Mouse (Mus musculus): ENCODE data around the gene Olfr1420. TPM values are rescaled to one million over a fixed set of nuclear protein-coding genes. Genes with fewer than 3 reads are reported as not detected.
"Not testable (repeated sequence)": the region's sequence is repeated elsewhere in the genome, so short reads cannot be mapped to it uniquely, and the experiment has no call there.

Olfr1420 gene
- total RNA-seq, 1 experiment = not detected

GRCm38 (mm10) chr19:11856506-11856905 lies 29.9 kb upstream of the Olfr1420 start:
- H3K4me3 ChIP-seq (ENCODE audit: insufficient read depth in 1 of 2, low read depth in 1 of 2, low read length in 2 of 2, poor library complexity in 1 of 2, severe bottlenecking in 1 of 2) = no peak overlapping the region
- TF ChIP-seq ZNF384 (IDR thresholded peaks at IDR 0.05; ENCODE audit: low read depth, low read length) (no peak), HCFC1 (IDR thresholded peaks at IDR 0.05; ENCODE audit: borderline replicate concordance, insufficient read depth, low read length) (no peak), MAFK (IDR thresholded peaks at IDR 0.05; ENCODE audit: insufficient read depth, low read depth, low read length) (no peak), CHD2 (IDR thresholded peaks at IDR 0.05; ENCODE audit: low read depth, low read length) (no peak), ZC3H11A (IDR thresholded peaks at IDR 0.05; ENCODE audit: borderline replicate concordance, low read depth, low read length) (no peak)
- no peaks in the 10 kb centered on the region for H3K36me3 ChIP-seq (ENCODE audit: control insufficient read depth, insufficient read depth, low read length, poor library complexity, severe bottlenecking)
- in situ Hi-C loops (cut with MboI; ENCODE audit: low sequenced_read_pairs in 2 of 2, unreplicated experiment in 2 of 2) = no loop called here
- H3K27ac ChIP-seq (ENCODE audit: insufficient read depth, low read depth, low read length, poor library complexity, severe bottlenecking) = no peak overlapping the region
- no peaks in the 10 kb centered on the region for H3K4me1 ChIP-seq (ENCODE audit: control insufficient read depth in 2 of 2, insufficient read depth in 2 of 2, low read length in 2 of 2, poor library complexity in 1 of 2)
- H3K9ac ChIP-seq (ENCODE audit: insufficient read depth, low read depth, low read length, poor library complexity, severe bottlenecking) = no peak overlapping the region
- no peaks in the 10 kb centered on the region for H3K9me3 ChIP-seq (ENCODE audit: control insufficient read depth, insufficient read depth, low read depth, low read length)
- no peak for DNase-seq (ENCODE audit: low read depth, low spot score)

- in situ Hi-C loops (cut with MboI; ENCODE audit: low sequenced_read_pairs in 2 of 2, unreplicated experiment in 2 of 2) = no loop called here
Measured at GRCm38 (mm10) chr19:11860966-11861365, 25.4 kb upstream of the Olfr1420 start, which contains the start of gene Olfr1418. Gene Olfr1418, minus strand, starts transcription at chr19:11861066.

GRCm38 (mm10) chr19:11867837-11868236 lies 18.5 kb upstream of the Olfr1420 start:
- TF ChIP-seq MAFK (IDR thresholded peaks at IDR 0.05; ENCODE audit: insufficient read depth, low read depth, low read length) (no peak), HCFC1 (IDR thresholded peaks at IDR 0.05; ENCODE audit: borderline replicate concordance, insufficient read depth, low read length) (no peak), ZC3H11A (IDR thresholded peaks at IDR 0.05; ENCODE audit: borderline replicate concordance, low read depth, low read length) (0 out of 2 replicates have a peak, but pooled peaks have one; percentile 36), CHD2 (IDR thresholded peaks at IDR 0.05; ENCODE audit: low read depth, low read length) (no peak)
- Histone ChIP-seq H3K9ac (ENCODE audit: insufficient read depth, low read depth, low read length, poor library complexity, severe bottlenecking) (no peak overlapping the region), H3K4me3 (ENCODE audit: insufficient read depth in 1 of 2, low read depth in 1 of 2, low read length in 2 of 2, poor library complexity in 1 of 2, severe bottlenecking in 1 of 2) (no peak overlapping the region), H3K36me3 (ENCODE audit: control insufficient read depth, insufficient read depth, low read length, poor library complexity, severe bottlenecking) (no peaks in the 10 kb centered on the region), H3K9me3 (ENCODE audit: control insufficient read depth, insufficient read depth, low read depth, low read length) (no peaks in the 10 kb centered on the region), H3K4me1 (ENCODE audit: control insufficient read depth in 2 of 2, insufficient read depth in 2 of 2, low read length in 2 of 2, poor library complexity in 1 of 2) (peaks cover 0 to 4% of the 10 kb centered on the region in 2 experiments; a peak in 1 of 4 replicates), H3K27ac (ENCODE audit: insufficient read depth, low read depth, low read length, poor library complexity, severe bottlenecking) (no peak overlapping the region)
- peak; percentile 40 for DNase-seq (ENCODE audit: low read depth, low spot score)
- in situ Hi-C loops (cut with MboI; ENCODE audit: low sequenced_read_pairs in 2 of 2, unreplicated experiment in 2 of 2) = no loop called here

More at GRCm38 (mm10) chr19:11860966-11861365, 25.4 kb upstream of the Olfr1420 start, which contains the start of gene Olfr1418:
- DNase-seq (ENCODE audit: low read depth, low spot score) = no peak
- TF ChIP-seq HCFC1 (IDR thresholded peaks at IDR 0.05; ENCODE audit: borderline replicate concordance, insufficient read depth, low read length) = no peak
- no peak for TF ChIP-seq ZNF384 (IDR thresholded peaks at IDR 0.05; ENCODE audit: low read depth, low read length)
- no peak for TF ChIP-seq ZC3H11A (IDR thresholded peaks at IDR 0.05; ENCODE audit: borderline replicate concordance, low read depth, low read length)
- H3K4me1 ChIP-seq (ENCODE audit: control insufficient read depth in 2 of 2, insufficient read depth in 2 of 2, low read length in 2 of 2, poor library complexity in 1 of 2) = no peaks in the 10 kb centered on the region
- no peak within 1 kb of the TSS for H3K9ac ChIP-seq (ENCODE audit: insufficient read depth, low read depth, low read length, poor library complexity, severe bottlenecking)
- no peaks in the 10 kb centered on the region for H3K9me3 ChIP-seq (ENCODE audit: control insufficient read depth, insufficient read depth, low read depth, low read length)
- H3K36me3 ChIP-seq (ENCODE audit: control insufficient read depth, insufficient read depth, low read length, poor library complexity, severe bottlenecking) = no peaks in the 10 kb centered on the region
- H3K4me3 ChIP-seq (ENCODE audit: insufficient read depth in 1 of 2, low read depth in 1 of 2, low read length in 2 of 2, poor library complexity in 1 of 2, severe bottlenecking in 1 of 2) = no peak within 1 kb of the TSS
- no peak within 1 kb of the TSS for H3K27ac ChIP-seq (ENCODE audit: insufficient read depth, low read depth, low read length, poor library complexity, severe bottlenecking)

- Histone ChIP-seq H3K4me1 (ENCODE audit: control insufficient read depth in 2 of 2, insufficient read depth in 2 of 2, low read length in 2 of 2, poor library complexity in 1 of 2) (no peaks in the 10 kb centered on the region), H3K9me3 (ENCODE audit: control insufficient read depth, insufficient read depth, low read depth, low read length) (no peaks in the 10 kb centered on the region), H3K4me3 (ENCODE audit: insufficient read depth in 1 of 2, low read depth in 1 of 2, low read length in 2 of 2, poor library complexity in 1 of 2, severe bottlenecking in 1 of 2) (no peak within 1 kb of the TSS), H3K36me3 (ENCODE audit: control insufficient read depth, insufficient read depth, low read length, poor library complexity, severe bottlenecking) (no peaks in the 10 kb centered on the region), H3K27ac (ENCODE audit: insufficient read depth, low read depth, low read length, poor library complexity, severe bottlenecking) (no peak within 1 kb of the TSS), H3K9ac (ENCODE audit: insufficient read depth, low read depth, low read length, poor library complexity, severe bottlenecking) (no peak within 1 kb of the TSS)
- in situ Hi-C loops (cut with MboI; ENCODE audit: low sequenced_read_pairs in 2 of 2, unreplicated experiment in 2 of 2) = no loop called here
- DNase-seq (ENCODE audit: low read depth, low spot score) = no peak
- TF ChIP-seq CHD2 (IDR thresholded peaks at IDR 0.05; ENCODE audit: low read depth, low read length) = no peak
- no peak for TF ChIP-seq ZC3H11A (IDR thresholded peaks at IDR 0.05; ENCODE audit: borderline replicate concordance, low read depth, low read length)
- TF ChIP-seq HCFC1 (IDR thresholded peaks at IDR 0.05; ENCODE audit: borderline replicate concordance, insufficient read depth, low read length) = no peak
- no peak for TF ChIP-seq MAFK (IDR thresholded peaks at IDR 0.05; ENCODE audit: insufficient read depth, low read depth, low read length)
- no peak for TF ChIP-seq ZNF384 (IDR thresholded peaks at IDR 0.05; ENCODE audit: low read depth, low read length)
Measured at GRCm38 (mm10) chr19:11875006-11875405, 11.4 kb upstream of the Olfr1420 start, which contains the start of gene Olfr1419. Gene Olfr1419, minus strand, starts transcription at chr19:11875106.

- in situ Hi-C loops (cut with MboI; ENCODE audit: low sequenced_read_pairs in 2 of 2, unreplicated experiment in 2 of 2); H3K27ac ChIP-seq (ENCODE audit: insufficient read depth, low read depth, low read length, poor library complexity, severe bottlenecking); DNase-seq (ENCODE audit: low read depth, low spot score); H3K9me3 ChIP-seq (ENCODE audit: control insufficient read depth, insufficient read depth, low read depth, low read length); H3K36me3 ChIP-seq (ENCODE audit: control insufficient read depth, insufficient read depth, low read length, poor library complexity, severe bottlenecking); H3K4me1 ChIP-seq (ENCODE audit: control insufficient read depth in 2 of 2, insufficient read depth in 2 of 2, low read length in 2 of 2, poor library complexity in 1 of 2); H3K9ac ChIP-seq (ENCODE audit: insufficient read depth, low read depth, low read length, poor library complexity, severe bottlenecking): not testable (repeated sequence)
- TF ChIP-seq ZNF384 (IDR thresholded peaks at IDR 0.05; ENCODE audit: low read depth, low read length) = peak; percentile 62
- peak overlapping the region; percentile 26 to 34; a peak in 2 of 4 replicates for H3K4me3 ChIP-seq (ENCODE audit: insufficient read depth in 1 of 2, low read depth in 1 of 2, low read length in 2 of 2, poor library complexity in 1 of 2, severe bottlenecking in 1 of 2)
Measured at GRCm38 (mm10) chr19:11878404-11878803, 8.0 kb upstream of the Olfr1420 start.
